Mouse (Mus musculus): Measurements from ENCODE around the gene Foxb1. TPM values are rescaled to one million over a fixed set of nuclear protein-coding genes. Genes with fewer than 3 reads are reported as not detected.

Gene Foxb1
- polyA plus RNA-seq, 1 experiment = 14.1 TPM

DNA sequence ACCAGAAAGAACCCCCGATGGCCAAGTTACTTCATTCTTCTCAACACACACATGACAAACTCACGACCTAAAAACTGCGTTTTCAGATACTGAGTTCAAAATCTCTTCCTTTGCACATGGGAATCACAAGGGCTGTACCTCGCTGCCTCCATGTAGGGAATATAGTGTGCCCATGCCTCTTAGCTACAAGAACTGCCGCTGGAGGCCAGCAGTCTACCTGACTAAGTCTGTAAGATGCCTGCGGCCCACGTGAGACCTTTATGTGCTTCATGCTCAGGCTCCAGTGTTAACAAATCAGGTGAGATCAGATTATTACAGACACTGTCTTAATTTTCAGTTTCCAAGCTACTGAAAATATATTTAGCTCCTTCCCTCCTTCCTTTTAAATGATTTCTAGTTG is 4.7 kb downstream of the Foxb1 start:
- TF ChIP-seq CTCF (IDR thresholded peaks at IDR 0.05; ENCODE audit: borderline replicate concordance, extremely low read depth, insufficient read depth, insufficient read length) (no peak), POLR2A (IDR thresholded peaks at IDR 0.05; ENCODE audit: borderline replicate concordance, extremely low read depth, insufficient read depth, insufficient read length, poor library complexity, severe bottlenecking) (no peak)
- DNase-seq (ENCODE audit: low read depth) = peak; percentile 57

DNA sequence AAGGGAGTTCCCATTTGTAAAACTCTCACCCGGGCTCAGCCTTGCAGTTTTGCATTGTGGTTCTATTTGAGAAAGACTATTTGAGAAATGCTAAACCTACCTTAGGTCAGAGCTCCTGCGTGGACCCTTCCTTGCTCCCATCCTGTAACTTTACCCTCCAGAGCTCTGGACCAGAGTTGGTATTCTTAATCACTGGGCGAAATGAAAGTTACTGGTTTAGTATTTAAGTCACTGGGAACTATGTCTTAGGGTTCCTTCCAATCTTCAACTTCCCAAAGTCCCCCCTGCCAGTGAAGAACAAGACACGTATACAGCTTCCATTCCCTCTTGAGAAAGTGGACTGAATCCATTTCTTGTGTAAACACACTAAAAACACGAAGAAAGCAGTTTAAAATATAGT is 5.6 kb downstream of the Foxb1 start:
- peak; percentile 26 for DNase-seq (ENCODE audit: low read depth)
- TF ChIP-seq CTCF (IDR thresholded peaks at IDR 0.05; ENCODE audit: borderline replicate concordance, extremely low read depth, insufficient read depth, insufficient read length) = no peak
- TF ChIP-seq POLR2A (IDR thresholded peaks at IDR 0.05; ENCODE audit: borderline replicate concordance, extremely low read depth, insufficient read depth, insufficient read length, poor library complexity, severe bottlenecking) = no peak

DNA sequence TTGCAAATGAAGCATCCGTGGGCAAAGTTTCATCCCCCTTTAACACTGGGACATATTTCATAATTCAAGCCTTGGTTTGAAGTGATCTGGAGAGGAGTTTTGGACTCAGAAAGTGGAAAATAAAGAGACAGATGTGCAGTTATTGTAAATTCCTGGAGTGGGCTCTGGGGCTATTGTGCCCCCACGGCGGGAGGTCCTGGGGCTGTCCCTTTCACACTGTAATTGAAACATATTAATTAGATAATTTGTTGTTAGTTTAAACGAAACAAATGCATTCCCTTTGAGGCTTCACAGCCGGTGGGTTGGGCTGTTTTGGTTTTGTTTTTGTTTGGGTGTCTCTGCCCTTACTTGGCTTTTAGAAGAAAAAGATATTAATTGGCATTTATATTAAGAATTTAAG is 6.0 kb downstream of the Foxb1 start:
- no peak for DNase-seq (ENCODE audit: low read depth)
- TF ChIP-seq CTCF (IDR thresholded peaks at IDR 0.05; ENCODE audit: borderline replicate concordance, extremely low read depth, insufficient read depth, insufficient read length) (no peak), POLR2A (IDR thresholded peaks at IDR 0.05; ENCODE audit: borderline replicate concordance, extremely low read depth, insufficient read depth, insufficient read length, poor library complexity, severe bottlenecking) (no peak)

DNA sequence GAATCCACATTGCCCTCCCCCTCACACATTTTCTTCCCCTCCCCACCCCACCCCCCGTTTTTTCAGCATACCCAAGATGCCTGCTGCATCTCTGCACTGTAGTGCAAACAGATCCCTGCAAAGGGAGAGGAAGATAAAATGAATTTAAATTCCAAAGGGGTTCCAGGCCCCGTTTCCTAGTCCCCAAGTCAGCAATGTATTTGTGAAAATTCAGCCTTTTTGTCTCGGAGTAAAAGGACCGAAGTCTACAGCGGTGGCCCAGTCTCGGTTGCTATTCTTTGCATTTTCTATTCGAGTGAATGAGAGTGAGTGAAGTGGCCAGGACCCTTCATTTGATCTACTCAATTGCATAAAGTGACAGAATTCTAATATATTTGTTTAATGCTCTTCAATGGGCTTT is 6.4 kb downstream of the Foxb1 start:
- DNase-seq (ENCODE audit: low read depth) = peak; percentile 75
- TF ChIP-seq POLR2A (IDR thresholded peaks at IDR 0.05; ENCODE audit: borderline replicate concordance, extremely low read depth, insufficient read depth, insufficient read length, poor library complexity, severe bottlenecking) (no peak), CTCF (IDR thresholded peaks at IDR 0.05; ENCODE audit: borderline replicate concordance, extremely low read depth, insufficient read depth, insufficient read length) (no peak)

DNA sequence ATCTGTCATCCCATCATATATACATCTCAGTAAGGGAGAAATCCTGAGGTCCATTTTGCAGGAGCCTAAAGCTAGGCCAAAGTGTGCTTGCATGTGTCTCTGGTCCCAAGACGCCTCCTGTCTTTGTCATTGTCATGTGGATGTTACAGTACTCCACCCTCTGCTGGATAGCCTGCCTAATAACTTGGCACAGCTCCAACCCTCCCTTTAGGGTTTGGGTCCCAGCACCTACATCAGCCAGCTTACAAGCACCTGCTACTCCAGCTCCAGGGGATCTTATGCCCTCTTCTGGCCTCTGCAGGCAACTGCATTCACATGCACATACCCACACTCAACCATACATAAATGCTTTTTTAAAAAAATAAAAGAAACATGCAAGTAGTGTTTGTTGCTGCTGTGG is 12.8 kb downstream of the Foxb1 start:
- DNase-seq (ENCODE audit: low read depth) = no peak
- 0 out of 2 replicates have a peak, but pooled peaks have one; percentile 3 for TF ChIP-seq CTCF (IDR thresholded peaks at IDR 0.05; ENCODE audit: borderline replicate concordance, extremely low read depth, insufficient read depth, insufficient read length)
- TF ChIP-seq POLR2A (IDR thresholded peaks at IDR 0.05; ENCODE audit: borderline replicate concordance, extremely low read depth, insufficient read depth, insufficient read length, poor library complexity, severe bottlenecking) = no peak

- no peak for TF ChIP-seq CTCF (IDR thresholded peaks at IDR 0.05; ENCODE audit: borderline replicate concordance, extremely low read depth, insufficient read depth, insufficient read length)
- TF ChIP-seq POLR2A (IDR thresholded peaks at IDR 0.05; ENCODE audit: borderline replicate concordance, extremely low read depth, insufficient read depth, insufficient read length, poor library complexity, severe bottlenecking) = no peak
Measured at GRCm38 (mm10) chr9:69728736-69729135, 32.0 kb downstream of the Foxb1 start.

GRCm38 (mm10) chr9:69718431-69718830 is 42.3 kb downstream of the Foxb1 start:
- no peak for DNase-seq (ENCODE audit: low read depth)
- TF ChIP-seq POLR2A (IDR thresholded peaks at IDR 0.05; ENCODE audit: borderline replicate concordance, extremely low read depth, insufficient read depth, insufficient read length, poor library complexity, severe bottlenecking) = no peak
- no peak for TF ChIP-seq CTCF (IDR thresholded peaks at IDR 0.05; ENCODE audit: borderline replicate concordance, extremely low read depth, insufficient read depth, insufficient read length)

More at GRCm38 (mm10) chr9:69728736-69729135, 32.0 kb downstream of the Foxb1 start:
- no peak for DNase-seq (ENCODE audit: low read depth)

- TF ChIP-seq POLR2A (IDR thresholded peaks at IDR 0.05; ENCODE audit: borderline replicate concordance, extremely low read depth, insufficient read depth, insufficient read length, poor library complexity, severe bottlenecking) (no peak), CTCF (IDR thresholded peaks at IDR 0.05; ENCODE audit: borderline replicate concordance, extremely low read depth, insufficient read depth, insufficient read length) (no peak)
- DNase-seq (ENCODE audit: low read depth) = peak; percentile 28
Measured at GRCm38 (mm10) chr9:69716364-69716763, 44.4 kb downstream of the Foxb1 start.

GRCm38 (mm10) chr9:69715445-69715844 is 45.3 kb downstream of the Foxb1 start:
- DNase-seq (ENCODE audit: low read depth) = no peak
- no peak for TF ChIP-seq POLR2A (IDR thresholded peaks at IDR 0.05; ENCODE audit: borderline replicate concordance, extremely low read depth, insufficient read depth, insufficient read length, poor library complexity, severe bottlenecking)
- TF ChIP-seq CTCF (IDR thresholded peaks at IDR 0.05; ENCODE audit: borderline replicate concordance, extremely low read depth, insufficient read depth, insufficient read length) = no peak

DNA sequence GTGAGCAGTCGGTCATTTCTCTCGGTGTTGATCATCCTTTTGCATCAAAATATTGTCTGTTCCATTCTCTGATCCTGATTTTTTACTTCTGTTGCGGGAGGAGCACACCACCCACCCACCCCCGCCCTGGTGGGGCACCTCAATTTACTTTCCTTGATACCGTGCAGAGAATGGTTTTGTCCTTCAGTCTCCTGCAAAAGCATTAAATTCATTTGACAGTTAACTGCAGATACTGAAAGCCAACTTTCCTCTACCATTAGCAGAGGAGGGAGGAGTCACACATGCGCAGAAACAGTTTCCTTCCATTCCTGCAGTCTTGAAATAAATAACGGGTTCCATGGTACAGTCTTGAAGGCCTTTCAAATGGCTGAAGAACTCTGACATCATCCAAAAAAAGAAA is 46.4 kb downstream of the Foxb1 start:
- peak; percentile 55 for DNase-seq (ENCODE audit: low read depth)

DNA sequence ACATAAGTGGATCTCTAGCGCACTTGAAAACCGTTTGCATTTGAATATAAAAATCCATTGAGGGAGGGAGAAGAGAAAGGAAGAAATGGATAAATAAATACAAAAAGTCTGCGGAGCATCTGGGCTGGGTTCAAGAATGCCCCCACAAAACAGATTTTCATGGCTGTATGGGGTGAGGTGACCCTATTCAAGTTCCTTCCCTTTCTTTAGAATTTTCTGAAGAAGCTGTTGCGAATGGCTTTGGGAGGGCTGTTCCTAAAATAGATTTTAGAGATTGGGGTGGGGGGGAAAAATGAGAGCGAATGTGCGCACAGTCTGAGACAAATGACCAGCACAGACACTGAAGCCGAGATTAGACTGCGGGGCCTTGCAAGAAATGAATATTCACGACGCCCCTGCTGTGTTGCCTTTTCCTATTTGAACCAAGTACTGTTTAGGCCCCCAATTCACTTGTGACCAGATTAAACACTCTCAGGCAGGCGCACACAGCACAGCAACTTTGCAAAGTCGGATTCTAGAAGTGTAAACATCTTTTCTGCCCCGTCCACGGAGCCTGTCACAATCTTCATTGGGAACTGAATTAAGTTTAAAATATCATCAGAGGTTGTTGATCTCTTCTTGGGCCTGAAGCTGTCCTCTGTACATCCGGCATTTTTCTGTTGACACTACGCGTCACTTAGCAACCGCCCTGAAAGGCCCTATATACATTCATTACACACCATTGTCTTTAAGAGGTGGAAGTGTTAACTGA is 47.0 kb downstream of the Foxb1 start:
- DNase-seq (ENCODE audit: low read depth) = peak; percentile 80
- TF ChIP-seq POLR2A (IDR thresholded peaks at IDR 0.05; ENCODE audit: borderline replicate concordance, extremely low read depth, insufficient read depth, insufficient read length, poor library complexity, severe bottlenecking) (no peak), CTCF (IDR thresholded peaks at IDR 0.05; ENCODE audit: borderline replicate concordance, extremely low read depth, insufficient read depth, insufficient read length) (no peak)

More for the DNA sequence above, 46.4 kb downstream of the Foxb1 start:
- TF ChIP-seq CTCF (IDR thresholded peaks at IDR 0.05; ENCODE audit: borderline replicate concordance, extremely low read depth, insufficient read depth, insufficient read length) = no peak
- TF ChIP-seq POLR2A (IDR thresholded peaks at IDR 0.05; ENCODE audit: borderline replicate concordance, extremely low read depth, insufficient read depth, insufficient read length, poor library complexity, severe bottlenecking) = no peak
